Mouse (Mus musculus) G1E (cell line): ENCODE results near the gene Thop1. TPM values are rescaled to one million over a fixed set of nuclear protein-coding genes. Genes with fewer than 3 reads are reported as not detected.

Source experiments
- ATAC-seq: 2 replicates; pipeline ENCODE4 v1.8.0; 2016; ENCODE audit warnings: mild to moderate bottlenecking; ENCODE audit not compliant: insufficient number of reproducible peaks, poor library complexity, low FRiP score, severe bottlenecking; ENCODE audit errors: extremely low read depth
- DNase-seq: peaks from one replicate; pipeline ENCODE4 v3.0.0; 2012; ENCODE audit warnings: low spot score
- H3K27me3 ChIP-seq: 2 replicates; pipeline ENCODE4 v1.6.1; 2012; ENCODE audit warnings: mild to moderate bottlenecking, low read length, inconsistent platforms; ENCODE audit not compliant: insufficient read depth
- H3K36me3 ChIP-seq: replicated peaks from 2 replicates; pipeline ENCODE3; 2012; ENCODE audit warnings: mild to moderate bottlenecking, inconsistent platforms
- H3K4me1 ChIP-seq: 2 replicates; pipeline ENCODE4 v1.6.1; 2012; ENCODE audit warnings: low read depth, low read length, inconsistent platforms, mixed read lengths; ENCODE audit not compliant: insufficient read depth
- H3K4me3 ChIP-seq: 2 replicates; pipeline ENCODE4 v1.5.1; 2012; ENCODE audit warnings: low read depth, mild to moderate bottlenecking, inconsistent platforms, low read length, moderate library complexity, mixed read lengths
- H3K9me3 ChIP-seq: replicated peaks from 2 replicates; pipeline ENCODE4 v1.6.1; 2012; ENCODE audit warnings: inconsistent platforms
- CTCF ChIP-seq: IDR thresholded peaks from 2 replicates; pipeline ENCODE4 v1.5.1; 2012; ENCODE audit warnings: low read depth, low read length, inconsistent platforms, mixed read lengths
- GATA1 ChIP-seq: IDR thresholded peaks from 2 replicates; pipeline ENCODE4 v1.6.1; 2012; ENCODE audit warnings: borderline replicate concordance, low read length, inconsistent platforms, mixed read lengths
- GATA2 ChIP-seq: IDR thresholded peaks from 2 replicates; pipeline ENCODE4 v1.6.1; 2012; ENCODE audit warnings: low read depth, low read length, inconsistent platforms, borderline replicate concordance
- POLR2AphosphoS5 ChIP-seq: IDR thresholded peaks from 2 replicates; pipeline ENCODE4 v1.6.1; 2012; ENCODE audit warnings: low read depth, low read length, inconsistent platforms; ENCODE audit not compliant: insufficient replicate concordance
- TAL1 ChIP-seq: conservative IDR thresholded peaks from 2 replicates; pipeline ENCODE4 v1.6.1; 2012; ENCODE audit warnings: low read depth, low read length, inconsistent platforms, mixed read lengths
- polyA plus RNA-seq: library from polyadenylated mRNA; stranded (reverse); fragments of >175 nt; gene quantifications from 2 replicates; pipeline ENCODE4 v1.2.3, GENCODE M21; 2012
- total RNA-seq, 2 experiments: library from RNA; stranded (forward) in 1 of 2; stranded (reverse) in 1 of 2; fragments of 200-1000 nt in 1 of 2; fragments of >200 nt in 1 of 2; fragmentation: Nextera tagmentation in 1 of 2; gene quantifications; 2 replicates each; pipeline ENCODE4 v1.2.3; 2014 to 2017

Thop1 gene
- total and polyA plus RNA-seq, 3 experiments, result 15.9 to 81.6 (median 19.0) TPM

DNA sequence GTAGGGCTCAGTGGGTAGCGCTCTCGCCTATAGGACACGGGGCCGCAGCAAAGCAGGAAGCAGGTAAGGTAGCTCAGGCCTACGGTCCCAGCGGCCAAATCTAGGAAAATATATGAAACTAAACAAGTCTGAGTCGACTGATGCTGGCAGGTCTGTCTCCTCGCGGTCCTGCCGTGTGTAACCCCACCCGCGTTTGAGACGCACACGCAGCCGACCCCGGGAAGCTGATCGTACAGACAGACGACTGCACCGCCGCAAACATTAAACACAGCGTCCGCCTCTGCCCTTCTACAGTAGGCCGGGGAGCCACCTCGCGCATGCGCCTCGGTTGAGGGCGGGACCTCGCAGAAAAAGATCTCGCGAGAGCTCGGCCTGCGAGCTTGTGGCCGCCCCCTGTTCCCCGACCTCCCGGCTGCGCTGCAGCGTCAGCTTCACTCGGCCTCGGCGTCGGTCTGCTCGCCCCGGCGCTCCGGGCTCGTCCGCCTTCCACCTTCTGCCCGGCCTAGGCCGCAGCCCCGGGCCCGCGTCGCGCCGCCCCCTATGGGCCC is 35.8 kb downstream of the Thop1 start, which contains the start of gene Map2k2:
TSS of gene Map2k2 (plus strand) at position 351 of the 548 bp plus-strand sequence.
- peak; percentile 58 for ATAC-seq
- Histone ChIP-seq H3K4me3 (peak within 1 kb of the TSS; percentile 84), H3K27me3 (no peaks in the 10 kb centered on the region), H3K36me3 (peaks cover 45% of the 10 kb centered on the region), H3K4me1 (peaks cover 69% of the 10 kb centered on the region), H3K9me3 (no peaks in the 10 kb centered on the region)
- TF ChIP-seq POLR2AphosphoS5 (no peak), CTCF (no peak), TAL1 (no peak), GATA1 (no peak), GATA2 (no peak)
- DNase-seq, result peak; percentile 98

DNA sequence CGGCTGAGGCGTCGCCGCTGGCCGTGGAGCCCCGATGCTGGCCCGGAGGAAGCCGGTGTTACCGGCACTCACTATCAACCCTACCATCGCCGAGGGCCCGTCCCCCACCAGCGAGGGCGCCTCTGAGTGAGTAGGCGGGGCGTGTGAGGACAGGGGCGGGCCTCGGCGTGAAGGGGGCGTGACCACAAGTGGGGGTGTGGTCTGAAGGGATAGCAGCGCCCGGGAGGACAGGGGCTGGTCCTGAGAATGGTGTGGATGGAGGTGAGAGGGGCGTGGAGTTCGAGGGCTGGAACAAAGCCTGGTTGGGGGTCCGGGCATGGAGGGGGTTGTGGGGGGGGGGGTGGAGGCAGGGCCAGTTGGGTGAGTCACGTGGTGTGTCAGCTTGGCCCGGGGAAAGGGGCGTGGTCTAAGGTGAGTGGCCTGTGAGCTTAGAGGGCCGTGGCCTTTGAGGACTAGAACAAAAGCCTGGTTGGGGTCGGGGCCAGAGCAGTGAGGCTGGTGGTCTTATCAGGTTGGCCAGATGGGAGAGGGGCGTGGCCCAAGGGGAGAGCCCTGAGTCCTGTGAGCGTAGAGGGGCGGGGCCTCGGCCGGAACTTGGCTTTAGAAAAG is 36.4 kb downstream of the Thop1 start:
- TF ChIP-seq TAL1, result peak; percentile 73; the same call in 1 of the 2 replicates
- no peak for TF ChIP-seq GATA2
- peak; percentile 80 for DNase-seq

DNA sequence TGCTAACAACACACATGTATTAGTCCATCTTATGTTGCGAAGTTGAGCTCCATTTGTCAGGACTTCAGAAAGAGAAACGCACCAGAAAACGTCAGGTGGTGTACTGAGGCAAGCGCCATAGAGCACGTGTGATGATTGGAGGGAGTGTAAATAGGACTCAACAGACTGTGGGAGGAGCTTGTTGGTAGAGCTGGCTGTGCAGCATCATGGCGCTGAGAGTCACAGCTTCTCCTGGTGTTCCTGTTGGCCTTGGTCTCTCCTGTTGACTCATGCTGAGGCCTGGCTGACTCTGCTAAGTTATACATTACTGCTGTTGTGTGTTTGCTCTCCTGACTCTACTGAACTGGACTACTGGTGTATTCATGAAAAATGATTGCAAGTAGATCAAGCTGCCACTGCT is 43.1 kb downstream of the Thop1 start:
- H3K9me3 ChIP-seq, result no peaks in the 10 kb centered on the region
- DNase-seq (no peak), ATAC-seq (no peak)
- H3K4me1 ChIP-seq, result peaks cover 37% of the 10 kb centered on the region
- H3K27me3 ChIP-seq, result no peaks in the 10 kb centered on the region
- H3K4me3 ChIP-seq, result no peak overlapping the region
- no peak for TF ChIP-seq CTCF
- TF ChIP-seq POLR2AphosphoS5, result no peak
- no peak for TF ChIP-seq TAL1
- TF ChIP-seq GATA2, result no peak
- no peak for TF ChIP-seq GATA1
- H3K36me3 ChIP-seq, result peaks cover 96% of the 10 kb centered on the region

More for the DNA sequence above, 36.4 kb downstream of the Thop1 start:
- H3K9me3 ChIP-seq, result no peaks in the 10 kb centered on the region
- peak overlapping the region; percentile 84 for H3K4me3 ChIP-seq
- H3K4me1 ChIP-seq, result peaks cover 71% of the 10 kb centered on the region
- H3K36me3 ChIP-seq, result peaks cover 50% of the 10 kb centered on the region
- no peaks in the 10 kb centered on the region for H3K27me3 ChIP-seq
- peak; percentile 69 for ATAC-seq

DNA sequence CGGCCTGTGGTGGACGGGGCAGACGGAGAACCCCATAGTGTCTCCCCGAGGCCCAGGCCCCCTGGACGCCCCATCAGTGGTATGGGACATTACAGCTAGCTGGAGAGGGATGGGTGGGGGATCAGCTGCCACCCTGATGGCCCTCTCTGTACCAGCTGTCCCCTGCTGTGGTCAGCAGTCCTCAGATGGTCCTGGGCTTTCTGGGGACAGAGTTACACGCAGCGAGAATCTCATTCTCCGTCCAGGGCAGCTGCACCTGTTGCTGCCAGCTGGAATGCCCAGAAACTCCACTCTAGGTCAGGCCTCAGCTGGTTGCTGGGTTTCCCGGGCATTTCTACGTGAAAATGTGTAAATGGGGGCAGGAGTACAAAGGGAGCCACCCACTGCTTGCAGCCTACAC is 49.8 kb downstream of the Thop1 start:
- Histone ChIP-seq H3K27me3 (no peaks in the 10 kb centered on the region; the same call in 1 of the 2 replicates), H3K36me3 (peaks cover 97% of the 10 kb centered on the region), H3K4me1 (peaks cover 18% of the 10 kb centered on the region), H3K9me3 (no peaks in the 10 kb centered on the region), H3K4me3 (no peak overlapping the region)
- ATAC-seq (no peak), DNase-seq (no peak)
- TF ChIP-seq POLR2AphosphoS5 (no peak), GATA2 (no peak), TAL1 (no peak), GATA1 (no peak), CTCF (no peak)

- H3K27me3 ChIP-seq, result no peaks in the 10 kb centered on the region; the same call in 1 of the 2 replicates
- H3K4me1 ChIP-seq, result peaks cover 18% of the 10 kb centered on the region; the same call in 1 of the 2 replicates
- DNase-seq (no peak), ATAC-seq (no peak)
- peaks cover 97% of the 10 kb centered on the region for H3K36me3 ChIP-seq
- H3K4me3 ChIP-seq, result no peak overlapping the region
- TF ChIP-seq CTCF, result no peak
- TF ChIP-seq GATA1, result no peak
- no peak for TF ChIP-seq TAL1
- TF ChIP-seq POLR2AphosphoS5, result no peak
- TF ChIP-seq GATA2, result no peak
- no peaks in the 10 kb centered on the region for H3K9me3 ChIP-seq
These were observed 50.8 kb downstream of the Thop1 start for GRCm38 (mm10) chr10:81120650-81121049.

GRCm38 (mm10) chr10:81122889-81123288 is 53.1 kb downstream of the Thop1 start:
- H3K27me3 ChIP-seq, result no peaks in the 10 kb centered on the region; the same call in 1 of the 2 replicates
- TF ChIP-seq TAL1 (no peak), GATA1 (no peak), CTCF (no peak), GATA2 (no peak), POLR2AphosphoS5 (no peak)
- H3K4me1 ChIP-seq, result peaks cover 21% of the 10 kb centered on the region; the same call in 1 of the 2 replicates
- peaks cover 82% of the 10 kb centered on the region for H3K36me3 ChIP-seq
- DNase-seq, result no peak
- H3K9me3 ChIP-seq, result no peaks in the 10 kb centered on the region
- no peak overlapping the region for H3K4me3 ChIP-seq
- ATAC-seq, result no peak
